Mouse (Mus musculus) liver, adult 2 months (tissue): ENCODE measurements around the gene Pgp. TPM values are rescaled to one million over a fixed set of nuclear protein-coding genes. Genes with fewer than 3 reads are reported as not detected.

Experiments
- DNase-seq: peaks from one replicate; pipeline ENCODE4 v3.0.0-alpha.2; 2011; ENCODE audit warnings: low read depth, low spot score; ENCODE audit errors: extremely low read depth
- H3K27ac ChIP-seq: fragments of 200-500 bp; replicated peaks from 2 replicates; pipeline ENCODE4 v1.5.1; 2012; ENCODE audit warnings: low read depth, mild to moderate bottlenecking, control low read depth, inconsistent platforms, low read length; ENCODE audit not compliant: insufficient read depth
- H3K27me3 ChIP-seq: fragments of 200-500 bp; 2 replicates; pipeline ENCODE4 v1.6.1; 2012; ENCODE audit warnings: mild to moderate bottlenecking, moderate library complexity, low read length, inconsistent platforms; ENCODE audit not compliant: control insufficient read depth, insufficient read depth
- H3K36me3 ChIP-seq: fragments of 200-500 bp; 2 replicates; pipeline ENCODE4 v1.6.1; 2012; ENCODE audit warnings: low read length, inconsistent platforms; ENCODE audit not compliant: control insufficient read depth, insufficient read depth
- H3K4me1 ChIP-seq: fragments of 200-500 bp; 2 replicates; pipeline ENCODE4 v1.6.1; 2011; ENCODE audit warnings: low read length; ENCODE audit not compliant: control insufficient read depth, insufficient read depth
- H3K4me3 ChIP-seq: fragments of 200-500 bp; 2 replicates; pipeline ENCODE4 v1.5.1; 2011; ENCODE audit warnings: low read depth, mild to moderate bottlenecking, control low read depth, low read length, moderate library complexity; ENCODE audit not compliant: insufficient read depth
- H3K79me2 ChIP-seq: fragments of 200-500 bp; 2 replicates; pipeline ENCODE4 v1.6.1; 2012; ENCODE audit warnings: inconsistent platforms, mild to moderate bottlenecking, low read length, moderate library complexity; ENCODE audit not compliant: control insufficient read depth, insufficient read depth
- H3K9ac ChIP-seq: fragments of 200-500 bp; 2 replicates; pipeline ENCODE4 v1.6.1; 2012; ENCODE audit warnings: low read depth, mild to moderate bottlenecking, control low read depth, inconsistent platforms, low read length
- CTCF ChIP-seq: fragments of 200-500 bp; IDR thresholded peaks from 2 replicates; pipeline ENCODE4 v1.5.1; 2011; ENCODE audit warnings: low read depth, low read length, control low read depth
- POLR2A ChIP-seq: fragments of 200-500 bp; IDR thresholded peaks from 2 replicates; pipeline ENCODE4 v1.6.1; 2011; ENCODE audit warnings: low read length, control low read depth; ENCODE audit not compliant: insufficient read depth; ENCODE audit errors: extremely low read depth
- WGBS: fragments of 180-500 bp; shearing (Covaris S2); methylation state at CpG from one replicate; pipeline ENCODE4 v1.1.7; 2018; 5-methylcytosine and 5-hydroxymethylcytosine counted together
- polyA plus RNA-seq: library from polyadenylated mRNA; depleted of rRNA; stranded (reverse); fragments of >200 nt; gene quantifications from 2 replicates; pipeline ENCODE4 v1.2.3, GENCODE M21; 2012
- total RNA-seq: library from RNA; depleted of rRNA; stranded (reverse); fragments of >200 nt; gene quantifications from 2 replicates; pipeline ENCODE4 v1.2.3, GENCODE M21; 2014

Pgp gene
- total and polyA plus RNA-seq, 2 experiments: 9.2 to 25.8 TPM

GRCm38 (mm10) chr17:24483495-24483894 is 13.3 kb downstream of the Pgp start:
- Histone ChIP-seq H3K4me3 (no peak overlapping the region), H3K9ac (no peak overlapping the region), H3K27ac (no peak overlapping the region), H3K36me3 (no peaks in the 10 kb centered on the region), H3K4me1 (no peaks in the 10 kb centered on the region), H3K79me2 (no peaks in the 10 kb centered on the region), H3K27me3 (peaks cover 5% of the 10 kb centered on the region)
- 91% methylated on average over 3 of the region's 3 CpGs for WGBS
- TF ChIP-seq POLR2A (no peak), CTCF (no peak)
- DNase-seq: no peak

GRCm38 (mm10) chr17:24485090-24485860 is 15.1 kb downstream of the Pgp start:
- Histone ChIP-seq H3K9ac (no peak overlapping the region), H3K4me3 (no peak overlapping the region), H3K27me3 (peaks cover 13% of the 10 kb centered on the region), H3K27ac (no peak overlapping the region), H3K79me2 (no peaks in the 10 kb centered on the region), H3K36me3 (no peaks in the 10 kb centered on the region), H3K4me1 (no peaks in the 10 kb centered on the region)
- 62% methylated on average over 11 of the region's 11 CpGs for WGBS
- TF ChIP-seq POLR2A (no peak), CTCF (no peak)
- no peak for DNase-seq

GRCm38 (mm10) chr17:24488186-24488661 is 18.0 kb downstream of the Pgp start, which contains the start of gene Caskin1:
Caskin1 (plus strand) TSS chr17:24488601.
- H3K9ac ChIP-seq: peak within 1 kb of the TSS; percentile 75
- H3K79me2 ChIP-seq: no peaks in the 10 kb centered on the region
- H3K36me3 ChIP-seq: no peaks in the 10 kb centered on the region
- peak within 1 kb of the TSS; percentile 71 for H3K4me3 ChIP-seq
- DNase-seq: no peak
- peaks cover 13% of the 10 kb centered on the region for H3K27me3 ChIP-seq
- TF ChIP-seq POLR2A (no peak), CTCF (no peak)
- no peak within 1 kb of the TSS for H3K27ac ChIP-seq
- WGBS: 4% methylated on average over 44 of the region's 45 CpGs
- H3K4me1 ChIP-seq: no peaks in the 10 kb centered on the region

GRCm38 (mm10) chr17:24488662-24489264 is 18.6 kb downstream of the Pgp start:
- no peak for DNase-seq
- TF ChIP-seq CTCF (no peak), POLR2A (no peak)
- H3K9ac ChIP-seq: peak overlapping the region; percentile 75

GRCm38 (mm10) chr17:24489265-24490030 is 19.3 kb downstream of the Pgp start:
- H3K27ac ChIP-seq: no peak overlapping the region
- DNase-seq: no peak
- peak overlapping the region; percentile 75 for H3K9ac ChIP-seq
- no peaks in the 10 kb centered on the region for H3K79me2 ChIP-seq
- H3K4me3 ChIP-seq: peak overlapping the region; percentile 71; the same call in 1 of the 2 replicates
- H3K4me1 ChIP-seq: no peaks in the 10 kb centered on the region
- TF ChIP-seq CTCF (no peak), POLR2A (no peak)
- peaks cover 13% of the 10 kb centered on the region for H3K27me3 ChIP-seq
- H3K36me3 ChIP-seq: no peaks in the 10 kb centered on the region
- WGBS: 42% methylated on average over 19 of the region's 19 CpGs

More at GRCm38 (mm10) chr17:24488662-24489264, 18.6 kb downstream of the Pgp start:
- H3K36me3 ChIP-seq: no peaks in the 10 kb centered on the region
- no peaks in the 10 kb centered on the region for H3K4me1 ChIP-seq
- peaks cover 13% of the 10 kb centered on the region for H3K27me3 ChIP-seq
- H3K4me3 ChIP-seq: peak overlapping the region; percentile 71
- 2% methylated on average over 79 of the region's 81 CpGs for WGBS
- H3K79me2 ChIP-seq: no peaks in the 10 kb centered on the region
- H3K27ac ChIP-seq: no peak overlapping the region

- Histone ChIP-seq H3K9ac (no peak overlapping the region), H3K4me1 (no peaks in the 10 kb centered on the region), H3K27me3 (peaks cover 13% of the 10 kb centered on the region), H3K36me3 (no peaks in the 10 kb centered on the region), H3K79me2 (no peaks in the 10 kb centered on the region), H3K27ac (no peak overlapping the region), H3K4me3 (no peak overlapping the region)
- TF ChIP-seq POLR2A (no peak), CTCF (no peak)
- WGBS: 99% methylated on average over 4 of the region's 4 CpGs
- no peak for DNase-seq
Measured at GRCm38 (mm10) chr17:24490399-24490798, 20.2 kb downstream of the Pgp start.
